Comparison of ENCODE assay signal across 39 mouse cellular contexts in genomic region chr7:6262984-6263383, GRCm38 (mm10). TPM values are rescaled to one million over a fixed set of nuclear protein-coding genes. Genes with fewer than 3 reads are reported as not detected.
"Had no signal": no experiment of that assay in that cellular context is flagged by ENCODE, and none has a peak within 500 bp of the region (broad histone marks: within the 10 kb centered on the region; RNA-seq: fewer than 3 reads in every experiment).

No protein-coding gene starts in this region.

- H3K27ac ChIP-seq: embryonic facial prominence, embryonic 10.5 days; embryonic facial prominence, embryonic 12.5 days; embryonic facial prominence, embryonic 13.5 days; embryonic facial prominence, embryonic 15.5 days; forebrain, embryonic 10.5 days; forebrain, embryonic 12.5 days; forebrain, embryonic 13.5 days; forebrain, embryonic 15.5 days; gastrocnemius, adult 2 months; heart, adult 2 months; heart, embryonic 10.5 days had no signal

- ATAC-seq: forebrain, embryonic 13.5 days; forebrain, embryonic 14.5 days; forebrain, embryonic 15.5 days; forebrain, embryonic 16.5 days; forebrain, postnatal 0 days had no signal

- H3K4me2 ChIP-seq: embryonic facial prominence, embryonic 12.5 days; embryonic facial prominence, embryonic 13.5 days; embryonic facial prominence, embryonic 15.5 days; forebrain, embryonic 12.5 days; forebrain, embryonic 13.5 days; forebrain, embryonic 15.5 days had no signal

- H3K4me1 ChIP-seq: embryonic facial prominence, embryonic 10.5 days; embryonic facial prominence, embryonic 12.5 days; embryonic facial prominence, embryonic 13.5 days; embryonic facial prominence, embryonic 15.5 days; forebrain, embryonic 10.5 days; forebrain, embryonic 12.5 days; forebrain, embryonic 13.5 days; forebrain, embryonic 15.5 days; heart, embryonic 10.5 days had no signal

- H3K9me3 ChIP-seq: embryonic facial prominence, embryonic 12.5 days; embryonic facial prominence, embryonic 15.5 days; forebrain, embryonic 12.5 days; forebrain, embryonic 13.5 days; forebrain, embryonic 15.5 days; heart, embryonic 10.5 days had no signal

- H3K4me3 ChIP-seq: embryonic facial prominence, embryonic 10.5 days; embryonic facial prominence, embryonic 12.5 days; embryonic facial prominence, embryonic 13.5 days; embryonic facial prominence, embryonic 15.5 days; erythroblast, embryonic 14.5 days; forebrain, embryonic 10.5 days; forebrain, embryonic 12.5 days; forebrain, embryonic 13.5 days; forebrain, embryonic 15.5 days; gastrocnemius, adult 2 months; heart, adult 2 months; heart, embryonic 10.5 days had no signal

- H3K36me3 ChIP-seq: embryonic facial prominence, embryonic 10.5 days; embryonic facial prominence, embryonic 12.5 days; embryonic facial prominence, embryonic 13.5 days; embryonic facial prominence, embryonic 15.5 days; forebrain, embryonic 10.5 days; forebrain, embryonic 12.5 days; forebrain, embryonic 15.5 days; heart, embryonic 10.5 days had no signal

- DNase-seq: cerebellum, adult 9-11 months; cerebellum, postnatal 10 days; cerebellum, postnatal 14 days; cerebellum, postnatal 25 days; cerebellum, postnatal 36 days; embryo, embryonic 11 days; forebrain, postnatal 0 days; gastrocnemius, adult 2 months; gastrocnemius, postnatal 10 days; gastrocnemius, postnatal 14 days; gastrocnemius, postnatal 25 days; gastrocnemius, postnatal 36 days; heart, adult 11 months; heart, adult 18-20 months; heart, adult 2 months had no signal

- H3K27me3 ChIP-seq: embryonic facial prominence, embryonic 12.5 days; embryonic facial prominence, embryonic 13.5 days; embryonic facial prominence, embryonic 15.5 days; forebrain, embryonic 12.5 days; forebrain, embryonic 13.5 days; forebrain, embryonic 15.5 days had no signal

- H3K9ac ChIP-seq: embryonic facial prominence, embryonic 12.5 days; embryonic facial prominence, embryonic 13.5 days; embryonic facial prominence, embryonic 15.5 days; forebrain, embryonic 12.5 days; forebrain, embryonic 13.5 days; forebrain, embryonic 15.5 days; forebrain, postnatal 0 days had no signal

RNA-seq across cellular contexts. Expression of gene Epp13, which starts 10.5 kb away (rescaled TPM):
- total RNA-seq: common myeloid progenitor, adult 5-6 weeks; forebrain, postnatal 0 days; gastrocnemius, adult 18-20 months; gastrocnemius, adult 2 months; gastrocnemius, adult 8-10 months; gastrocnemius, postnatal 10 days; gastrocnemius, postnatal 14 days; gastrocnemius, postnatal 25 days; gastrocnemius, postnatal 36 days; gastrocnemius, postnatal 4 days; granulocyte monocyte progenitor cell, adult 5-6 weeks; heart, adult 18-20 months; heart, adult 2 months; heart, adult 8-10 months had no signal
- polyA plus RNA-seq: cortical plate, adult 2 months; embryonic facial prominence, embryonic 10.5 days; embryonic facial prominence, embryonic 11.5 days; embryonic facial prominence, embryonic 12.5 days; embryonic facial prominence, embryonic 13.5 days; embryonic facial prominence, embryonic 15.5 days; erythroblast, embryonic 14.5 days; forebrain, embryonic 10.5 days; forebrain, embryonic 11.5 days; forebrain, embryonic 12.5 days; forebrain, embryonic 13.5 days; forebrain, embryonic 14.5 days; forebrain, embryonic 15.5 days; forebrain, embryonic 16.5 days; frontal cortex, adult 2 months; heart, adult 2 months; heart, embryonic 10.5 days had no signal

RNA-seq across cellular contexts. Expression of gene Zscan5b, which starts 40.9 kb away (rescaled TPM):
- total RNA-seq: common myeloid progenitor, adult 5-6 weeks; forebrain, postnatal 0 days; gastrocnemius, adult 18-20 months; gastrocnemius, adult 2 months; gastrocnemius, adult 8-10 months; gastrocnemius, postnatal 10 days; gastrocnemius, postnatal 14 days; gastrocnemius, postnatal 25 days; gastrocnemius, postnatal 36 days; gastrocnemius, postnatal 4 days; granulocyte monocyte progenitor cell, adult 5-6 weeks; heart, adult 18-20 months; heart, adult 2 months; heart, adult 8-10 months had no signal
- polyA plus RNA-seq: cortical plate, adult 2 months; embryonic facial prominence, embryonic 10.5 days; embryonic facial prominence, embryonic 11.5 days; embryonic facial prominence, embryonic 12.5 days; embryonic facial prominence, embryonic 13.5 days; embryonic facial prominence, embryonic 14.5 days; embryonic facial prominence, embryonic 15.5 days; erythroblast, embryonic 14.5 days; forebrain, embryonic 10.5 days; forebrain, embryonic 11.5 days; forebrain, embryonic 12.5 days; forebrain, embryonic 13.5 days; forebrain, embryonic 14.5 days; forebrain, embryonic 15.5 days; forebrain, embryonic 16.5 days; forebrain, postnatal 0 days; frontal cortex, adult 2 months; gonadal fat pad, adult 2 months; heart, adult 2 months; heart, embryonic 10.5 days had no signal
